Mouse (Mus musculus): Measurements from ENCODE around the gene Ttc24. TPM values are rescaled to one million over a fixed set of nuclear protein-coding genes. Genes with fewer than 3 reads are reported as not detected.

The Ttc24 gene
- polyA plus RNA-seq, 2 experiments, result not detected

DNA sequence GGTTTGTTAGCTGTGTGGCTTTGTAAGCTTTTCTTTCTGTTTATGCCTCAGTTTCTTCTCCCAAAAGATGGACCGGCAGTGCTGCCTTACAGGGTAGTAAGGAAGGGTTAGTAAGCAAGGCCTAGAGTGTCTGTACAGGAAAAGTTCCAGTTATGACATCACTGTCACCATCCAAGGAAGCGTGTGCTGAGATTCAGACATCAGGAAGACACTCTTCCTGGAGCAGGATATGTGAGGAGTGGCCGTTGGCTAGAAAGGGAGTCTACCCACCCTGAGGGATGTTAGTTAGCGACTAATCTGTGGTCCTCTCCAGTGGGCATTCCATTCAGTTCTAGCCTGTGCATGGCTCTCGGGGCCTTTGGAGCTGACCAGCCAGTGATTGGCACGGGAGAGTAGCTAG, 24.1 kb upstream of the Ttc24 start:
- Histone ChIP-seq H3K36me3 (replicated peaks; ENCODE audit: control insufficient read depth, insufficient read depth, low read depth) (peaks cover 12% of the 10 kb centered on the region), H3K27me3 (ENCODE audit: control insufficient read depth, insufficient read depth, low read length) (no peaks in the 10 kb centered on the region), H3K9ac (replicated peaks) (no peak overlapping the region), H3K4me1 (replicated peaks; ENCODE audit: control insufficient read depth in 2 of 2, insufficient read depth in 2 of 2, low read length in 1 of 2) (no peaks in the 10 kb centered on the region), H3K9me3 (ENCODE audit: control insufficient read depth, low read length) (no peaks in the 10 kb centered on the region), H3K4me2 (ENCODE audit: low read depth) (no peak overlapping the region), H3K4me3 (ENCODE audit: insufficient read depth in 1 of 2, low read depth in 2 of 2, low read length in 2 of 2) (no peak overlapping the region), H3K27ac (no peak overlapping the region)
- ATAC-seq (ENCODE audit: insufficient read depth) (no peak), DNase-seq (ENCODE audit: low read depth in 3 of 3, low spot score in 3 of 3) (no peak)
- 56% methylated on average over 6 of the region's 6 CpGs for WGBS (ENCODE audit: insufficient replicate concordance)
- no peak for TF ChIP-seq EP300 (IDR thresholded peaks at IDR 0.05; ENCODE audit: low read depth)
- TF ChIP-seq CTCF (IDR thresholded peaks at IDR 0.05; ENCODE audit: low read depth), result no peak

DNA sequence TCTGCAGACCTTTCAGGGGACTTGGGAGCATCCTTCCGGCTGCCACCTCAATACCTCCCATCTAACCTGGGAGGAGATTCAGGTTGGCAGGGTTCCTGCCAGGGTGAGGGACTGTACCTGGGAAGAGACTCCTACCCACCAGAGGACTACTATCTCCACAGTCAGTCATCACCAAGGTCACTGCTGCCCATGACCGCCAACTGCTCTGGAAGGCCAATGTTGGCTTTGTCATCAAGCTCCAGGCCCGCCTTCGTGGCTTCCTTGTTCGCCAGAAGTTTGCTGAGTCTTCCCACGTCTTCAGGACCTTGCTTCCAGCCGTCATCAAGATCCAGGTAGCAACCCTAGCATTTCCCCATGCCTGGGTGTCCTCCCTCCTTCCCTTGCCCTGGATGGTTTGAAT, 23.6 kb upstream of the Ttc24 start:
- no peak for DNase-seq (ENCODE audit: low read depth in 3 of 3, low spot score in 3 of 3)

GRCm38 (mm10) chr3:88100251-88100650, 22.1 kb upstream of the Ttc24 start:
- H3K27me3 ChIP-seq (ENCODE audit: control insufficient read depth, insufficient read depth, low read length), result no peaks in the 10 kb centered on the region
- TF ChIP-seq EP300 (IDR thresholded peaks at IDR 0.05; ENCODE audit: low read depth) (no peak), CTCF (IDR thresholded peaks at IDR 0.05; ENCODE audit: low read depth) (no peak)
- no peak for ATAC-seq (ENCODE audit: insufficient read depth)
- no peak overlapping the region for H3K4me2 ChIP-seq (ENCODE audit: low read depth)
- no peak overlapping the region for H3K9ac ChIP-seq (replicated peaks)
- H3K4me1 ChIP-seq (replicated peaks; ENCODE audit: control insufficient read depth in 2 of 2, insufficient read depth in 2 of 2, low read length in 1 of 2), result no peaks in the 10 kb centered on the region
- no peaks in the 10 kb centered on the region for H3K9me3 ChIP-seq (ENCODE audit: control insufficient read depth, low read length)
- 55% methylated on average over 3 of the region's 3 CpGs for WGBS (ENCODE audit: insufficient replicate concordance)
- H3K4me3 ChIP-seq (ENCODE audit: insufficient read depth in 1 of 2, low read depth in 2 of 2, low read length in 2 of 2), result no peak overlapping the region
- peaks cover 12% of the 10 kb centered on the region for H3K36me3 ChIP-seq (replicated peaks; ENCODE audit: control insufficient read depth, insufficient read depth, low read depth)
- DNase-seq (ENCODE audit: low read depth in 3 of 3, low spot score in 3 of 3), result no peak
- no peak overlapping the region for H3K27ac ChIP-seq

More for the DNA sequence above, 23.6 kb upstream of the Ttc24 start:
- no peak overlapping the region for H3K27ac ChIP-seq
- no peaks in the 10 kb centered on the region for H3K27me3 ChIP-seq (ENCODE audit: control insufficient read depth, insufficient read depth, low read length)
- no peak overlapping the region for H3K4me2 ChIP-seq (ENCODE audit: low read depth)
- no peak for ATAC-seq (ENCODE audit: insufficient read depth)
- WGBS (ENCODE audit: insufficient replicate concordance), result 78% methylated on average over 7 of the region's 7 CpGs
- no peak overlapping the region for H3K4me3 ChIP-seq (ENCODE audit: insufficient read depth in 1 of 2, low read depth in 2 of 2, low read length in 2 of 2)
- no peaks in the 10 kb centered on the region for H3K9me3 ChIP-seq (ENCODE audit: control insufficient read depth, low read length)
- peaks cover 12% of the 10 kb centered on the region for H3K36me3 ChIP-seq (replicated peaks; ENCODE audit: control insufficient read depth, insufficient read depth, low read depth)
- H3K9ac ChIP-seq (replicated peaks), result no peak overlapping the region
- TF ChIP-seq EP300 (IDR thresholded peaks at IDR 0.05; ENCODE audit: low read depth), result no peak
- no peak for TF ChIP-seq CTCF (IDR thresholded peaks at IDR 0.05; ENCODE audit: low read depth)
- no peaks in the 10 kb centered on the region for H3K4me1 ChIP-seq (replicated peaks; ENCODE audit: control insufficient read depth in 2 of 2, insufficient read depth in 2 of 2, low read length in 1 of 2)

GRCm38 (mm10) chr3:88097666-88098065, 19.6 kb upstream of the Ttc24 start:
- Histone ChIP-seq H3K27me3 (ENCODE audit: control insufficient read depth, insufficient read depth, low read length) (no peaks in the 10 kb centered on the region), H3K36me3 (replicated peaks; ENCODE audit: control insufficient read depth, insufficient read depth, low read depth) (peaks cover 8% of the 10 kb centered on the region), H3K4me3 (ENCODE audit: insufficient read depth in 1 of 2, low read depth in 2 of 2, low read length in 2 of 2) (no peak overlapping the region), H3K27ac (no peak overlapping the region), H3K9me3 (ENCODE audit: control insufficient read depth, low read length) (no peaks in the 10 kb centered on the region), H3K4me2 (ENCODE audit: low read depth) (no peak overlapping the region), H3K9ac (replicated peaks) (no peak overlapping the region), H3K4me1 (replicated peaks; ENCODE audit: control insufficient read depth in 2 of 2, insufficient read depth in 2 of 2, low read length in 1 of 2) (no peaks in the 10 kb centered on the region)
- TF ChIP-seq CTCF (IDR thresholded peaks at IDR 0.05; ENCODE audit: low read depth) (no peak), EP300 (IDR thresholded peaks at IDR 0.05; ENCODE audit: low read depth) (no peak)
- WGBS (ENCODE audit: insufficient replicate concordance), result 55% methylated on average over 6 of the region's 6 CpGs
- DNase-seq (ENCODE audit: low read depth in 3 of 3, low spot score in 3 of 3) (no peak), ATAC-seq (ENCODE audit: insufficient read depth) (no peak)

GRCm38 (mm10) chr3:88094126-88094525, 16.0 kb upstream of the Ttc24 start:
- Histone ChIP-seq H3K9me3 (ENCODE audit: control insufficient read depth, low read length) (no peaks in the 10 kb centered on the region), H3K27me3 (ENCODE audit: control insufficient read depth, insufficient read depth, low read length) (no peaks in the 10 kb centered on the region), H3K36me3 (replicated peaks; ENCODE audit: control insufficient read depth, insufficient read depth, low read depth) (peaks cover 8% of the 10 kb centered on the region), H3K4me2 (ENCODE audit: low read depth) (no peak overlapping the region), H3K27ac (no peak overlapping the region), H3K9ac (replicated peaks) (no peak overlapping the region), H3K4me3 (ENCODE audit: insufficient read depth in 1 of 2, low read depth in 2 of 2, low read length in 2 of 2) (no peak overlapping the region), H3K4me1 (replicated peaks; ENCODE audit: control insufficient read depth in 2 of 2, insufficient read depth in 2 of 2, low read length in 1 of 2) (no peaks in the 10 kb centered on the region)
- no peak for DNase-seq (ENCODE audit: low read depth in 3 of 3, low spot score in 3 of 3)
- TF ChIP-seq EP300 (IDR thresholded peaks at IDR 0.05; ENCODE audit: low read depth), result no peak
- ATAC-seq (ENCODE audit: insufficient read depth), result no peak
- 81% methylated on average over 5 of the region's 5 CpGs for WGBS (ENCODE audit: insufficient replicate concordance)

Data from liver, embryonic 14.5 days (tissue).